Mouse (Mus musculus): Measurements from ENCODE around the gene Trim30d.

GRCm38 (mm10) chr7:104465065-104465744 is 42.4 kb downstream of the Trim30d start, which contains the start of gene Trim30a:
- TF ChIP-seq GATA1 (IDR thresholded peaks at IDR 0.05; ENCODE audit: low read length) (no peak), TAL1 (IDR thresholded peaks at IDR 0.05; ENCODE audit: low read length) (no peak)
